Mouse (Mus musculus): Measurements from ENCODE around the gene Tti1. TPM values are rescaled to one million over a fixed set of nuclear protein-coding genes. Genes with fewer than 3 reads are reported as not detected.
A peak's percentile ranks its signal among the peaks of the same experiment; 100 is the strongest.

Gene Tti1
- total RNA-seq, 2 experiments from 2014 or later = 22.0 to 24.7 TPM

DNA sequence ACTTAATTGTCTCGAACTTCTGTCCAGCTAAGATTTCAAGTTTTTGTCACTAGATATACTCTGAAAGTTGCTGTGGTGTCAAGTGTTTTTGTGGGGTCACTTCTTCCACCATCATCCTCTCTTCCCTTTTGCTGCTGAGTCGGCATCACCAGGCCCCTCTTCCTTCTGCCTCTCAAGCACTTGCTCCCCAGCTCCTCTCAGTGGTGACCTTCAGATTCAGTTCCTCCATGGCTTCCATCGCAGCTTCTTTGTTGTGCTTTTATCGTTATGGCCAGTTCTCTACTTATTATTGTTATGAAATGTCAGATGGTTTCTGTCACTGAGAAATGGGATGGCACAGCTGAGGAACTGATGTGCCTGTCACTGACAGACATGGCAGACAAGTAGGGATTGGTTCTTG is 18.0 kb upstream of the Tti1 start:
- no peak for ATAC-seq (replicated peaks; ENCODE audit: low FRiP score, low TSS enrichment, poor library complexity, severe bottlenecking)

DNA sequence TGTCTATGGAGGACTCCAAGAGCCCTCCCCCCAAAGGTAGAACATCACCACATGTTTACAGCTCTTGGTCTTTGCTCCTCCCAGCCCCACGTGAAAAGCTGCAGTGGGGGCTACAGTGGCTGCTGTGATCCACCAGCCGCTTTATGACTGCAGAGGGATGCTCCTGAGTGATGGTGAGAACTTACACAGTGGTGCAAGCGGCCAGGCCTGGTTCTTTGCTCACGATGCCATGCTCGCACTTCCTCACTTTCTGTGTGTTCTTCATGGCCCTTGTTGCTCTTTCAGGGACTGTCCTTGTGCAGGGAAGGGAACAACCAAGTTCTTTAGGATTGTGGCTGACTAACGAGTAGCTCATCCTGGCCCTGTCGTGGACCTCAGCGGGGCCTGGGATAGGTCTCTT is 15.3 kb upstream of the Tti1 start:
- no peak for ATAC-seq (replicated peaks; ENCODE audit: low FRiP score, low TSS enrichment, poor library complexity, severe bottlenecking)

DNA sequence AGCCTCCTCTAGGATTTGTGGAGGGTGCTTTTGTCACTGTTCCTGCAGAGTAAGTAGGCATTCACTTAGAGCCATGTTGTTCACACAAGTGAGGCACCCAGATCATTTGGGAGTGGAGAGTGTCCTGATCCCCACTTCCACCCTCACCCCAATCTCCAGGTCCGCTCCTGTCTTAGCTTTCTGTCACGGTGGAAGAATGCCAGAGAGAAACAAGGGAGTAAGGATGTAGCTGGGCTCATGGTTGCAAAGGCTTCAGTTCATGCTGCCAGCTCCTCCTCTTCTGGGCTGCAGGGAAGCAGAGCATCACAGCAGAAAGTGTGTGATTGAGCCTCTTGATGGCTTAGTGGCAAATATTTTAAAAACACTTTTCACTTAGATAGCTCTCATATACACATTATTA is 12.2 kb upstream of the Tti1 start:
- no peak for ATAC-seq (replicated peaks; ENCODE audit: low FRiP score, low TSS enrichment, poor library complexity, severe bottlenecking)

DNA sequence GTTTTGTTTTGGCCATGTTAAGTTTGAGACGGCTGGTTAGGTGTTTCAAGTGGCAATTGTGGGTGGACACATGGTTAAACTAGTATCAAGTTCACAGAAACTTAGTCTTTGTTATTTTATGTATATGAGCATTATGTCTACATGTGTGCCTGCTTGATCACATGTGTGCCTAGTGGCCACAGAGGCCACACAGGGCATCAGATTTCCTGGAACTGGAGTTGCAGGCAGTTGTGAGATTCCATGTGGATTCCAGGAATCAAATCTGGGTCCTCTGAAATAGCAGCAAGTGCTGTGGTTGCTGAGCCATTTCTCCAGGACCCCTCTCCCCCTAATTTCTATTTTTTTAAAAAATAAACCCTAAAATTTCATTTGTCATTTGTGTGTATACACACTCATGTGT is 11.4 kb upstream of the Tti1 start:
- no peak for ATAC-seq (replicated peaks; ENCODE audit: low FRiP score, low TSS enrichment, poor library complexity, severe bottlenecking)

DNA sequence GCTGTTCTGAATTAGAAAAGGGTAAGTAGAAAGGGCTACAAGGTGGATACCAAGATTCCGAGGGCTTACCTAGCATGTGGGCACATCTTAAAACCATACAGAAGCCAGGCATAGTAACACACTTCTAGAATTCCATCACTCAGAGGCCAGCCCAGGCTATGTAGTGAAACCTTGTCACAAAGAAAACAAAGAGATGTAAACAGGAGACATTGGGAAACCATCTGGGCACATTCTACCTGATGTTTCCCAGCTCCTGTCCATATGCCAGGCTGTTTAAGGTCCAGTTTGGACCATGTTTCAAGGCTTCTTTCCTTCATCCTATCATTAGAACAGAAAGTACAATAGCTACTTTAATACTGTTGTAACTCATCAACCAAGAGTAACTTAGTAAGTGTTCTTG is 9.3 kb upstream of the Tti1 start:
- ATAC-seq (replicated peaks; ENCODE audit: low FRiP score, low TSS enrichment, poor library complexity, severe bottlenecking) = no peak

DNA sequence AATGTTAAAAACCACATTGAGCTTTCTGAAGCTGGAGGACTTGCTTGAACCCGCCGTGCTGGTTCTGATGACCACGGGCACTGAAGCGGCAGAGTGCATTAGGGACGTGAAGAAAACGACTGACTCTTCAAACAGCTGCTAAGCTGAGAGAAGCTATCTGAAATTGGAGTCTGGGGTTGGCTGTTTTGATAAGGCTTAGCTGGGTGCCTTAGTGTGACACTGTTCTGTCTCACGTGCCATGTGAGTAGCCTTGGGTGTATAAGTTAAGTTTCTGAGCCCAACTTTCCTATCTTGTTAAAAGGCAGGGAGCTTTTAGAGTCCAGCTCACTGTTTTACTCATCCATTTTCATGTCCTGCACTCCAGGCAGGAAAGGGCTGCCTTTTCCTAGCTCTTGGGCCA is 8.7 kb upstream of the Tti1 start:
- ATAC-seq (replicated peaks; ENCODE audit: low FRiP score, low TSS enrichment, poor library complexity, severe bottlenecking) = peak; percentile 98

DNA sequence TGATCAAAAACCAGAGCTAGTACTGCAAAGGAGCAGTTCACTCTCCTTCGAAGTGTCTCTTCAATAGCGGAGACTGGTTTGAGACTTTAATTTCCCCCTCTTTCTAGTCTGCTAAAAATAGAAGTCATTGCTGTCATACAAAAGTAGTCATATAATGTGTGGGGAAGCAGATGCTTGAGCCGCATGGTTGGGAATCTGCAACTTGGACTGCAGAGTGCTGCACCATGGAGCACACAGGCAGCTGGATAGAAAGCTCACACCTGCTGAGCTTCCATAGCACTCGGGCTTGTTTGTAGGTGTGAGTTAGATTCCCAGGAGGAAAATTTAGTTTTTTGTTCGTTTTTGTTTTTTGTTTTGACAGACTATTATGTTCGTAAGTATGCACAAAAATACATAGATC is 8.2 kb upstream of the Tti1 start:
- no peak for ATAC-seq (replicated peaks; ENCODE audit: low FRiP score, low TSS enrichment, poor library complexity, severe bottlenecking)

DNA sequence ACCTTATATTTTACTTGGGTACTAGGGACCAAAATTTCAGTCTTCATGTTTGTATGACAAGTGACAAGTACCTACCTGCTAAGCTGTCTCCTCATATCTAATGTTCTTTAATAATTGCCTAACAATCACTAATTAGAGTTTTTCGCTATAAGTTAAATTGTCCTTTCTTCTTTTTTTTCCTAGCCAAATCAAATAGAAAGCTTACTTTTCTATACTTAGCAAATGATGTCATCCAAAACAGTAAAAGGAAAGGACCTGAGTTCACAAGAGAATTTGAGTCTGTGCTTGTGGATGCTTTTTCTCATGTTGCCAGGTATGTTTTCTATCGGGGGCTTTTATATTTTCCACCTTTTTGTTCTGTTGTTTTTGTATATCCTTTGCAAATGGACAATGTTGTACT is 7.6 kb upstream of the Tti1 start:
- ATAC-seq (replicated peaks; ENCODE audit: low FRiP score, low TSS enrichment, poor library complexity, severe bottlenecking) = no peak

DNA sequence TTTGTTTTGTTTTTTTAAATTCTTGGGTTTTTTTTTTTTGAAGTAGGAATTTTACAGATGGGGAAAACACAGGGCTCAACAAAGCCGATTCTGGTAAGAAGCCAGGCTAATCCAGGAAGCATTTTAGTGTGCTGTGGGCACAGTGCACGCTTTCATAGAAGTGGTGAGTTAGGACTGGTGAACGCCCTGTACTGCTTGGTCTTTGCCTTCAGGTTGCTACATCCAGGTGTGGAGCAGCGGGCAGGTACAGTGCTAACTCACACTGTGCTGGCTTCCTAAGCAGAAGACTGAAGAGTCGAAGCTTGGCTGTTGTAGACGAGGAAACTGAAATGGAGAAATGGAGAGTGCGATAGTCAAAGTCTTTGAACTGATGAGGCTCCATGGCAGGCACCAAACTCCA is 1.8 kb upstream of the Tti1 start:
- ATAC-seq (replicated peaks; ENCODE audit: low FRiP score, low TSS enrichment, poor library complexity, severe bottlenecking) = no peak

DNA sequence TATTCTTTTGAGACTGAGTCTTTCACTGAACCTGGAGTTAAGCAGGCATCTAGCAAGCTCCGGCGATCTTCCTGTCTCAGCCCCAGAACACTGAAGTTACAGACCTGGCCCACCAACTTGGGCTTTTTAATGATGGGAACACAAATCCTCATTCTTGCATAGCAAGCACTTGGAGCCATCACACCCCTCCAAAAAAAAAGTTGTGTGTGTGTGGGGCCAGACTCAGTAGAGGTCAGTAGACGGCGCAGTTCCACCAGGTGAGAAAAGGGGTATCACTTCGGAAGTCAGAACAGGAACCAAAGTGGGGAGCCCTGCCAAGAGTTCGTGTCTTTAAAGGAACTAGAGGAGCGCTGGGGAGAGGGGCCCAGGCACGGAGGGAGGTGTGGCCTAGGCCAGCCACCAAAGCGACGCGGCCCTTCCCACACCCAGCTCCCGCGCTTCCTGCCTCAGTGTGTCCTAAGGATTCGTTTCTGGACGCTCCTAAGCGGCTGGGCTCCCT is 329 bp downstream of the Tti1 start:
- peak; percentile 56; the same call in 1 of the 2 replicates for ATAC-seq (replicated peaks; ENCODE audit: low FRiP score, low TSS enrichment, poor library complexity, severe bottlenecking)

DNA sequence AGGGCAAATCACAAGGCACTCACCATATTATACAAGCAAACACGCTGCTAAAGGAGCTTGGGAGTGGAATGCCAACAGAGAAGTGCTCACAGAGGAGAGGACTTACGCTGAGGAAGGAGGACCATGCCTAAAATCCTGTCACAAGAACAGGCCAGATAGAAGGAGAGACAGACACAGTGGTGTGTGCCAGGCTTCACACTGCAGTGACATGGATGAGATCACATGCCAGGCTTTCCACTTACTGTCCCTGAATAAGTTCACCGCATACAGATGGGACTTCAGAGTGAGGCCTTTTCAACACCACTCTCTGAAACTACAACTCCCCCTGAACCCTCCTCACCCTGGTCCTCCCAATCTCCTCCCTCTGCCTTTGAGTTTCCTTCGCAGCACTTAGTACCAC is 10.9 kb downstream of the Tti1 start:
- ATAC-seq (replicated peaks; ENCODE audit: low FRiP score, low TSS enrichment, poor library complexity, severe bottlenecking) = no peak

DNA sequence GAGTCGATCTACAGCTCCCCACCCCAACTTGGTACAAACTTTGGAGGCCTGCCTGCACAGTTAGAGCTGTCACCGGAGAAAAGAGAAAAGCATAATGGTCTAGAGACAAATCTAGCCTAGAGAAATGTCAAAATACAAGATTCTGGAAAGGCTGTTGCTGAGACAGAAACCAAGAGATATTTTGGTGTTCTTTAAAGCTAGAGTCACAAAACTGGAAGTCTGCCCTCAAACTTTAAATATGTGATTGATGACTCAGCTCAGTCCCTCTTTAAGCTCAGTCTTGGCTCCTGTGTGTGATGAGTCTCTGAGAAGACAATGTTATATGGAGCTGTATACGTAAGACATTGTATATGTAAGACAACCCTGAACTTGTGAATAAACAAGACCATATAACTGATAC is 15.6 kb downstream of the Tti1 start:
- no peak for ATAC-seq (replicated peaks; ENCODE audit: low FRiP score, low TSS enrichment, poor library complexity, severe bottlenecking)

DNA sequence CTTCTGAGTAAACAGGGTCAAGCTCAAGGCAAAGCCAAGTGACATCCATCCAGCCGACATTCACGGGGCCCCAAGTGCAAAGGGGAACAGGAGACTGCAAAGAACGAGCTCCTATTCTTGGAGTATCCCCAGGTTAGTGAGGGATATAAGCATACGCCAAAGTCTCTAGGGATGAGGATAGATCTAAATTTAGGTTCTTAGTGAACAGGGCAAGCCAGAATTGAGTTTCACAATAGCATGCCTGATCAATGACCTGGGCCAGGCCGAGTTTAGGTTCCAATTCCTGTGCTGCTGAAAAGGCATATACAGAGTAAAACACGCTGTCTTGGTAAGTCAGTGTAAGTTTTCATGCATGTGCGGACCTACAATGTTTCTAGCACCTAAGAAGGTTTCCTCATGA is 18.9 kb downstream of the Tti1 start:
- ATAC-seq (replicated peaks; ENCODE audit: low FRiP score, low TSS enrichment, poor library complexity, severe bottlenecking) = no peak

DNA sequence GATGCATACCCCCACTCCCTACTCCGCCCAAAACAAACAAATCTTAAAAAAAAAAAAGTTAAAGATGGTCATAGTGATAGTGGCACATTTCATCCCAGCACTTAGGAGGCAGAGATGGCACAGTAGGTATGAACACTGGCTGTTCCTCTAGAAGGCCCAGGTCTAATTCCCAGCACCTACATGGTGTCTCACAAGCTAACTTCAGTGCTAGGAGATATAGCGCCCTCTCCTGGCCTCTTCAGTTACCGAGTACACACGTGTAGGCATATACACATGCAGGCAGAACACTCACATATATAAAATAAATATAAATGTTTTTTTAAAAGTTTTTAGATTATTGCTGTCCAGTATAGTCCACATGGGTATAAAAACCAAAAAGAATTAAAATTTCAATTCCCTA is 22.6 kb downstream of the Tti1 start:
- ATAC-seq (replicated peaks; ENCODE audit: low FRiP score, low TSS enrichment, poor library complexity, severe bottlenecking) = no peak

DNA sequence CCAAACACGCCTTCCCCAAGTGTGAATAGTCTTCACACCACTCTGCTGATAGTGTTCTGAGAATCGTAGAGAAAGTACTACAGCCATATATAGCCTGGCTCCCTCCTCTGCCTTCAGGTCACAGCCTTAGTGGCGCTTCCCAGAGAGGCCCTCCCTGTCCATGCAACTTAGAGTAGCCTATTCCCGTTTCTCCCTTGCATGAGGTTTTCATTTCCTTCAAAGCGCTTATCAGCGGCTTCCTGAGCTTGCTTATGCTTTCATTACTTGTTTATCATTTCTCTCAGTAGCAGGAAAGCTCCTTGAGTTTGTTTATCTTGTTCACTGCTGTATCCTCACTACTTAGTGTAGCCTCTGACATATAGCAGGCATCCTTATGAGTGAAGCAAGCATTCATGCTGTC is 23.6 kb downstream of the Tti1 start:
- ATAC-seq (replicated peaks; ENCODE audit: low FRiP score, low TSS enrichment, poor library complexity, severe bottlenecking) = no peak

DNA sequence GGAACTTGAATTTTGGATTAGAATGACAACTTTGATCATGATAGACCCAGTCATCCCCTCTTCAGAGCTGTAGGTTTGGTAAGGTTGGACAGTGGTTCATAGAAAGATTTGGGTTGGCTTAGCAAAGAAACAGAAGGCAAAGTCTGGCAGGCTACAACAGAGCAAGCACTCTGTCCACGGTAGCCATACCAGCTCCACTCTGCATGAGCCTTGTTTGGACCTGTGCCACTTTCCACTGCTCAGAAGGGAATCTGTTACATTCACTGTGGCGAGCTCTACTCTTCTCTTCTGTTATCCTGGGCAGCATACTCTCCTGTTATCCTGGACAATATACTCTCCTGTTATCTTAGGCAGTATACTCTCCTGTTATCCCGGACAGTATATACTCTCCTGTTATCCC is 29.4 kb downstream of the Tti1 start:
- no peak for ATAC-seq (replicated peaks; ENCODE audit: low FRiP score, low TSS enrichment, poor library complexity, severe bottlenecking)

DNA sequence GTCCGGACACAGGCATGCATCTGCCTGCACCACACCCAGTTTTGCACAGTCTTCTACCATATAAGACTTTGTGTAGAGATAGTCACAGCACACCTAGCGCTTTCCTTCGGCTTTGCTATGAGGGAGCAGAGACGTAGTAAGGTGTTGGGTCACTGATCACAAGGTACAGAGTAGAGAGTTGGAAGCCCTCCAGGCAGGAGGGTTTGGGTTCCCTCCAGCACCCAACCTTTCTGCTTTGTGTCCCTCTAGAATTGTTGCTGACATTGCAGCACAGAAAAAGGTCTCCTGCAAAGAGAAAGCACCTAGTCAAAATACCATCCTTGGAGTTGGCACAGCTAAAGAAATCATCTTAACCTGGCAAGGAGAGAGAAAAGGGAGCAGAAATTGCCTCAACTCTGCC is 35.7 kb downstream of the Tti1 start:
- ATAC-seq (replicated peaks; ENCODE audit: low FRiP score, low TSS enrichment, poor library complexity, severe bottlenecking) = no peak

DNA sequence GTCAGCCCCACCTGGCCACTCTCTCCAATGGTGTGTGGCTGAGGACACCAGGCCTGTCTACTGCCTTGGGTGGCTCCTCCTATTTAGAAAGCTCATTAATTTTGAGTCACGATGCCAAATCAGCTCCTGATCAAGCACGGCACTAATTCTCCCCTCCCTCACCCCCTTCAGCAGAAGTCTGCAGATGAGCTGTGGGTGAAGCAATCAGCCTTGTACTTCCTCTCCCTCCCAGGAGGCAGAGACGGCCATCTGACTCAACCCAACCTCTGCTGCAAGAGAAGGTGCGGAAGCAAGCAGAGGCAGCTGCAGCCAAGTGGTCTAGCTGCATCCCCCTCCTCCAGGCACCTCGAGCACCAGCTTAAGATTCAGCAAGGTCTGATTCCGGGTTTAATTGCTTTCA is 37.2 kb downstream of the Tti1 start:
- ATAC-seq (replicated peaks; ENCODE audit: low FRiP score, low TSS enrichment, poor library complexity, severe bottlenecking) = no peak

DNA sequence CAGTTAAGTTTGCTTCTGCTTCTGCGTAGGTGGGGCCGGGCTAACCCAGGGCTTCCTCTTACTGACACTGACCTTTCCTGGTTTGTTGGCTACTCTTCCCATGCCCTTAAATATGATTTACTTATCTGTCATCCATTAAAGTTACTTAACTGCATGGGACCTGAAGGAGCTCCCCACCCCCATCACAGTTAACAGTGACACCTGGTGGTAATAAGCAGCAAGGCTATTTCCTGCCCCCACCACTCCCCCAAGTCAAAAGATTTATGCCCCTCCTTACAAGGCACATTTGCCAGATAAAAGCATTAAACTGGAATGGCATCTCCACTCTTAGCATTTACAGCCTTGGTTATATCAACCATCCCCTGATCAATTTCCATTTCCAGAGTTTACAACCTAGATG is 38.3 kb downstream of the Tti1 start:
- peak; percentile 56; the same call in 1 of the 2 replicates for ATAC-seq (replicated peaks; ENCODE audit: low FRiP score, low TSS enrichment, poor library complexity, severe bottlenecking)

DNA sequence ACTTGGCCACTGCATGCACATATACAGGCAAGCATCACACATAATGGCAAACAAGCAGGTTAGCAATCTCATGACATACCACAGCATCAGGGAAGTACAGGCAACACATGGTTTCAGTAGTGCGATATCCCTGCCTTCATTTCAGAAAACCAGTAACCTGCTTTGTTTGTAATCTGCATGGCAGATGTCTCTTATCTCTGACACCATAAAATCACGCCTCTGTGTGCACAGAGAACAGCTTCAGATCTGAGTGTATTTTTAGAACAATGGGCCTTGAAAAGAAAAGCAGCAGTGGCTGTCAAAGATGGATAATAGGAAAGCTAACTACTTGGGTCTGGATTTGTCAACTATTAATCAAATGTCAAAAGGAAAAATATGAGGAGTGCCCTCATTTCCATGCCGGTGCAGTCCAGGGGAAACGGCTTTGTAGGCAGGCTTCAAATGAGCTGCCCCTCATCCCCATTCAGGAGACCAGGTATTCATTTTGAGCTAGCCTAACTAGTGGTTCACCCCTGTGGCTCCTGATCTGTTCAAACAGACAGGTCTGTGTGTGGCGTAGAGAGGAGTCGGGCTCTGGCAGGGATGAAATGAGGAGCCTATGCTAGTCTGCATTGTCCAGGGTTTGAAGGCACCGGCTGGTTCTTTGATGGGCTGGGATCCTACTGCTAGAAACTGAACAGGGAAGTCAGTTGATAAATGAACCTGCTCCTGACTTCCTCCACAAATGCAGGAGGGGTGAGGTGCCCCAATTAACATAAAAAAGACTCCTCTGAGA is 39.6 kb downstream of the Tti1 start:
- peak; percentile 37 for ATAC-seq (replicated peaks; ENCODE audit: low FRiP score, low TSS enrichment, poor library complexity, severe bottlenecking)

DNA sequence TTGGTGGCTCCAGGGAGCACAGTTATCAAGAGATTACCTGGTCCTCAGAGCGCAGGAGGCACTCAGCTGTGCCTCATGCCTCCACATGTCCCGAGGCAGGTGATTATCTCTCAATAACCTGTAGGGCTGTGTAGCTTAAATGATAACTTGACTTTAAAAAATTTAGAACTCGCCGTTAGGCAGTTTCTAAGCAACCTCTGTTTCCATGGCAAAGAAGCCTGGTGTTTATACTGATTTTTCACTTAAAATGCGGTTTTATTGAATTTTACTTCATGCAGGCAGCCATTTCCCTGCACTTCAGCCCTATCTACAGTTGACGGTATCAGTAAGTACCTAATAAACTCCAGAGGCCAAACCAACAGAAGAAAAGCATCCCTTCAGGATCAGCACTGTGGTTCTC is 42.0 kb downstream of the Tti1 start:
- ATAC-seq (replicated peaks; ENCODE audit: low FRiP score, low TSS enrichment, poor library complexity, severe bottlenecking) = no peak

DNA sequence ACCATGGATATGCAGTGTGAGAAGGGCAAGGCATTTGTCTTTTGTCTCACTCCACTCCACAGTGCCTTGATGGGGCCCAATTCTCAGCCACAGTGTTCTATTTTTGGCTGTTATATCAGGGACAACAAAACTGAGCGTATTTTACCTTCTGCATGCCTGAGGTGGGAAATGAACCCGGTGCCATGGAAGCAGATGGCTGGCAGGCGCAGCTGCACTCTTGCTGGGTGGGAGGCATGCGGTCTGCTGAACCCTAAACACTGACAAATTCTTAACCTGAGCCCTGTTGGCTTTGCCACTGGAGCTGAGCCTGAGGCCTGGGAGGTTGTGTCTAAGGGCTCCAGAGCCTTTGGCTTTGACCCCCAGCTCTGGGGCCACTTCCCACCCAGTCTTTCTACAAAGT is 42.6 kb downstream of the Tti1 start:
- no peak for ATAC-seq (replicated peaks; ENCODE audit: low FRiP score, low TSS enrichment, poor library complexity, severe bottlenecking)

Data from megakaryocyte-erythroid progenitor cell, adult 5-6 weeks (primary cell).